Mouse (Mus musculus) midbrain, embryonic 11.5 days (tissue): ENCODE measurements around the gene Leap2. TPM values are rescaled to one million over a fixed set of nuclear protein-coding genes. Genes with fewer than 3 reads are reported as not detected.

Experiments used
- ATAC-seq: fragments of 200-750 bp; cut with Nextera tagmentation; 2 replicates; pipeline ENCODE4 v1.8.0; 2017; ENCODE audit warnings: moderate TSS enrichment, moderate library complexity; ENCODE audit not compliant: low FRiP score
- DNase-seq: peaks from one replicate; pipeline ENCODE4 v3.0.0; 2015; ENCODE audit warnings: low spot score; ENCODE audit errors: missing footprints
- H3K27ac ChIP-seq: fragments of 300-500 bp; sonication (generic); 2 replicates; pipeline ENCODE4 v1.5.1; 2014; ENCODE audit warnings: low read depth, low read length
- H3K27me3 ChIP-seq: fragments of 300-500 bp; sonication (generic); 2 replicates; pipeline ENCODE4 v1.6.1; 2014; ENCODE audit warnings: mild to moderate bottlenecking, low read length, moderate library complexity, mixed read lengths; ENCODE audit not compliant: control insufficient read depth, insufficient read depth
- H3K36me3 ChIP-seq: fragments of 300-500 bp; sonication (generic); 2 replicates; pipeline ENCODE4 v1.6.1; 2014; ENCODE audit warnings: mild to moderate bottlenecking, low read length, moderate library complexity, mixed read lengths; ENCODE audit not compliant: control insufficient read depth, insufficient read depth
- H3K4me1 ChIP-seq: fragments of 300-500 bp; sonication (generic); 2 replicates; pipeline ENCODE4 v1.6.1; 2014; ENCODE audit warnings: low read length; ENCODE audit not compliant: control insufficient read depth, insufficient read depth
- H3K4me2 ChIP-seq: fragments of 300-500 bp; sonication (generic); 2 replicates; pipeline ENCODE4 v1.6.1; 2014; ENCODE audit warnings: mild to moderate bottlenecking, moderate library complexity
- H3K4me3 ChIP-seq: fragments of 300-500 bp; sonication (generic); 2 replicates; pipeline ENCODE4 v1.5.1; 2014; ENCODE audit warnings: low read depth, low read length
- H3K9ac ChIP-seq: fragments of 300-500 bp; sonication (generic); 2 replicates; pipeline ENCODE4 v1.6.1; 2014; ENCODE audit warnings: low read length
- H3K9me3 ChIP-seq: fragments of 300-500 bp; sonication (generic); 2 replicates; pipeline ENCODE4 v1.6.1; 2016; ENCODE audit warnings: low read length; ENCODE audit not compliant: control insufficient read depth
- WGBS: fragments of 180-500 bp; shearing (Covaris S2); extraction: QIAGEN DNeasy Blood & Tissue Kit; methylation state at CpG from one replicate; pipeline ENCODE4 v1.1.7; 2014; 5-methylcytosine and 5-hydroxymethylcytosine counted together
- polyA plus RNA-seq: library from polyadenylated mRNA; unstranded; fragments of >200 nt; fragmentation: Nextera tagmentation; extraction: Ambion mirVana; gene quantifications from 2 replicates; pipeline ENCODE4 v1.2.1, GENCODE M21; 2014

Leap2 gene
- polyA plus RNA-seq = 0.66 TPM in 1 of 2 replicates, not detected in the other

DNA sequence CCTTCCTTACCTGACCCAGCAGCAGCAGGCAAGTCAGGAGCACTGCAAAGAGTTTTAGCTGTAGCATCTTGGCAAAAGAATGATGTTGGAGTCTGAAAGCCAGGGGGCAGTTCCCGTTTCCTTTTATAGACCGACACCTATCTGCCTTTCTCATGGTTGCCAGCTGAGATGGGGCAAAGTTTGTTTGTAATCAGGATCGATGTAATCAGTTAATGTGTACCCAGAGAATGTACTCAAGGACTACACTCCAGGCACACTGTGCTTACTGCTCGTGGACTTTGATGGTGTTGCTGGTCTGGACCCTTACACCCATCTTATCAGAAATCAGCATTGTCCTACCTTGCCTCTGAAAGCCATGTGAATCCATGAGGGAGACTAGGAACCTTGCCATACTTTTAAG, at the start of gene Leap2:
Leap2 (minus strand) TSS at position 135 of the 400 bp plus-strand sequence.
- Histone ChIP-seq H3K4me3 (no peak within 1 kb of the TSS), H3K4me1 (no peaks in the 10 kb centered on the region), H3K4me2 (no peak within 1 kb of the TSS), H3K27ac (no peak within 1 kb of the TSS), H3K27me3 (no peaks in the 10 kb centered on the region), H3K9ac (no peak within 1 kb of the TSS), H3K9me3 (no peaks in the 10 kb centered on the region), H3K36me3 (no peaks in the 10 kb centered on the region)
- ATAC-seq = no peak
- no peak for DNase-seq
- 92% methylated on average over 4 of the region's 4 CpGs for WGBS

DNA sequence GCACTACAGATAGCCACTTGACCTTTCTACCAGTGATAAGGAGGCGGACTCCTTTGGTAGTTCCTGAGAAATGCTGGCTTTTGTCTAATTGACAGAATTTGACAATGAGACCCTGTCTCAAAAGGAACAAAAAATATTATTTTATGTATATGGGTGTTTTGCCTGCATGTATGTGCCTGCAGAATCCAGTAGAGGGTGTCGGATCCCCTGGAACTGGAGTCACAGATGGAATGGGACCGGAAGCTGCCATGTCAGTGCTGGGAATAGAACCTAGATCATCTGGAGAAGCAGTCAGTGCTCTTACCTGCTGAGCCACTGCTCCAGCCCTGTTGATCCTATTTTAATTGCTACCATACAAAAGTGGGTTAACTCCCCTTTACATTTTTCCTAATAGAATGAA, 49.7 kb upstream of the Leap2 start:
- H3K9ac ChIP-seq = no peak overlapping the region
- no peak overlapping the region for H3K27ac ChIP-seq
- H3K9me3 ChIP-seq = no peaks in the 10 kb centered on the region
- no peak overlapping the region for H3K4me3 ChIP-seq
- no peaks in the 10 kb centered on the region for H3K36me3 ChIP-seq
- DNase-seq (no peak), ATAC-seq (no peak)
- peaks cover 38% of the 10 kb centered on the region for H3K27me3 ChIP-seq
- WGBS = 80% methylated on average over 3 of the region's 3 CpGs
- H3K4me2 ChIP-seq = no peak overlapping the region
- peaks cover 20% of the 10 kb centered on the region for H3K4me1 ChIP-seq

DNA sequence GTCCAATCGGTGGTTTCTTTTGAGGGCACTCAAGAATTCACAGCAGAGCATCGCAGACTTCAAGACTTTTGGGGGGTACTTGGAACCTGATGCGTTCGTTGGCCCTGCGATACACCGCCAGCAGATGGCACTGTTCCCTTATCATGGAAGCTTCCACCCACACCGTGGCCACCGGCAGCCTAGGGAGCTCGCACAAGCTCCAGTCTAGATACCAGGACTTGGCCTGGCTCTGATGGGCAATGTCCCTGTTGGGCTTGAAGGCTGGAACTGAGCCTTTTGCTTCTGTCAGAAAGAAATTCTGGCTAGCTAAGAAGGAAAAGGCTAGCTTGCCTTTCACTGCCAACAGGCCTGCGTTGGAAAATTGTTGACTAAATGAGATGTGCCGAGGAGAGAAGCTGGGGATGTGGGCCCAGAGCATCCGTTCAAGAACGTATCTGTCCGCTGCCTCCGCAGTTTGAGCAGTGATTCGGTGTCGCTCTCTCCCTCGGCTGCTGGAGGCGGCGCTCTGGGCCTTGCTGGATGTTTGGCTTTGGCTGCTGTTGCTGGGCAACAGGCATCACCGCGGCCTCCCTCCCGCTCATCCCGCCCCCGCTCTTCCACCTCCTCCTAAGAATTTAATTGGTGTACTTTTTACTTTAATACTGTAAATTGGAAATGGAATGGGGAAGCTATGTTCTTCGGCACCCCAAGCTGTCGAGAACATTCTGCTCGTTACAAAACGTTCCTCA, 47.2 kb upstream of the Leap2 start, which contains the start of gene Gm9837:
Gm9837 (minus strand) TSS at position 512 of the 728 bp plus-strand sequence.
- whole genome bisulfite sequencing = 2% methylated on average over 29 of the region's 29 CpGs
- H3K4me3 ChIP-seq = peak within 1 kb of the TSS; percentile 1
- H3K4me2 ChIP-seq = peak within 1 kb of the TSS; percentile 34
- peaks cover 46% of the 10 kb centered on the region for H3K27me3 ChIP-seq
- H3K9ac ChIP-seq = peak within 1 kb of the TSS; percentile 7
- peak; percentile 98 for DNase-seq
- H3K4me1 ChIP-seq = peaks cover 9% of the 10 kb centered on the region
- H3K27ac ChIP-seq = no peak within 1 kb of the TSS
- H3K36me3 ChIP-seq = no peaks in the 10 kb centered on the region
- peak; percentile 82 for ATAC-seq
- H3K9me3 ChIP-seq = no peaks in the 10 kb centered on the region

DNA sequence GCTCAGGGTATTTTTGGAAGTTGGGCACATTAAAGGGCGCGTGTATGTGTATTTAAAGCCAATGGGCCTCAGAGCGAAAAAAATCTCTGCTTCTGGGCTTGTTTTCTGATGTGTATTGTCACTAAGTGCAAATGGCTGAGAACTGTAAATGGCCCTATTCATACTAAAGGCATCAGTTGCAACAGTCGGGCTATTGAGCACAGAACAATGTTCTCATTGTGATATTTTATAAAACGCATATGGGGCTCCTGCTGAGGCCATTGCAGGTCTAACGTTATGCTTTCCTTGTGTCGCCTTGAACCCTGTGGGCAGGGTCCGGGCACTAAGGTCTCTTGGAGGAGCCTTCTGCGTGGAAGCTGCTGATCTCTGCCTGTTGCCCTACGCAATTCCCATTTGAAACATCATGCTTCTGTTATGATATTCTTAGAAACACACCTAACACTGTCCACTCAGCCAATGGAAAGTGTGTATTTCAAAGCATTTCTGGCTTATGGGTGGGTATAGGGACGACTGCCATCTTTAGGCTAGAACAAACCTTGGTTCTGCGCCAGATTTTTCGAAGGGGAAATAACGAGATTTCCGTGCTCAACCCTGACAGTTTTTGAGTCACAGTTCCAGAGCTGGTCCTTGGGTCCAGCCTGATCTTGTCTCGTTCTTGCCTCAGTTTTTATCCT, 46.5 kb upstream of the Leap2 start:
- peak; percentile 82 for DNase-seq

DNA sequence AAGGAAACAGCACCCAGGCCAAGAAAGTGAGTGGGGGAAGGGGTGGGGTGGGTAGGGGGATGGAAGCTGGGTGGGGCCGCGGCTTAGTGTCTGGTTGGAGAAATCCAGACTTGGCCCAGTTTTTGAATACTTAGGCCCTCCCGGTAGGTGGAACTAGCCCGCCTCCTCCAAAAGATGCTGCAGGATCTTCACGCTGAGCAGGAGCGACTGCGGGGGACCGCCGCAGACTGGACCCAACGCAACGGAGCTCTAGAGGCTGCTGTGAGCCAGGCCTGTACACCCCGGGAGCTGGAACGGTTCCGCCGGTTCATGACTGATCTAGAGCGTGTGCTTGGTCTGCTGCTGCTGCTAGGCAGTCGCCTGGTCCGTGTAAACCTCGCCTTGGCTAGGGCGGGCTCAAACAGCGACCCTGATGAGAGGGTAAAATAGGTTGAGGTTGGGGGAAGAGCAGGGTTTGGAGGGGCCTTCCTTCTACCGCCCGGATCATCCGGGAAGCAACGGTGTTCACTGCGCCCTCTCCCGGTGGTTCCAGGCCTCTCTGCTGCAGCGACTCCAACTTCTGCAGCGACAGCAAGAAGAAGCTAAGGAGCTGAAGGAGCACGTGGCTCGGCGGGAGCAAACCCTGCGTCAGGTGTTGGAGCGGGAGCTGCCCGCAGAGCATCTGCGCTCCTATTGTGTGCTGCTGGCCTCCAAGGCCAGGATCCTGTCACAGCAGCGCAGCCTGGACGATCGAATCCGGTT, 43.4 kb upstream of the Leap2 start:
- Histone ChIP-seq H3K9me3 (no peaks in the 10 kb centered on the region), H3K36me3 (no peaks in the 10 kb centered on the region), H3K27ac (no peak overlapping the region), H3K27me3 (peaks cover 75% of the 10 kb centered on the region), H3K9ac (peak overlapping the region; percentile 46; the same call in 1 of the 2 replicates), H3K4me3 (0 out of 2 replicates have a peak overlapping the region, but pooled peaks have one; percentile 6), H3K4me1 (peaks cover 13% of the 10 kb centered on the region), H3K4me2 (peak overlapping the region; percentile 42)
- WGBS = 3% methylated on average over 40 of the region's 40 CpGs
- ATAC-seq (peak; percentile 60; the same call in 1 of the 2 replicates), DNase-seq (peak; percentile 98)

More for the DNA sequence above, 46.5 kb upstream of the Leap2 start:
- Histone ChIP-seq H3K27ac (no peak overlapping the region), H3K9ac (no peak overlapping the region), H3K27me3 (peaks cover 53% of the 10 kb centered on the region), H3K4me1 (peaks cover 9% of the 10 kb centered on the region), H3K4me3 (no peak overlapping the region), H3K4me2 (no peak overlapping the region), H3K9me3 (no peaks in the 10 kb centered on the region), H3K36me3 (no peaks in the 10 kb centered on the region)
- no peak for ATAC-seq
- 48% methylated on average over 16 of the region's 16 CpGs for WGBS

DNA sequence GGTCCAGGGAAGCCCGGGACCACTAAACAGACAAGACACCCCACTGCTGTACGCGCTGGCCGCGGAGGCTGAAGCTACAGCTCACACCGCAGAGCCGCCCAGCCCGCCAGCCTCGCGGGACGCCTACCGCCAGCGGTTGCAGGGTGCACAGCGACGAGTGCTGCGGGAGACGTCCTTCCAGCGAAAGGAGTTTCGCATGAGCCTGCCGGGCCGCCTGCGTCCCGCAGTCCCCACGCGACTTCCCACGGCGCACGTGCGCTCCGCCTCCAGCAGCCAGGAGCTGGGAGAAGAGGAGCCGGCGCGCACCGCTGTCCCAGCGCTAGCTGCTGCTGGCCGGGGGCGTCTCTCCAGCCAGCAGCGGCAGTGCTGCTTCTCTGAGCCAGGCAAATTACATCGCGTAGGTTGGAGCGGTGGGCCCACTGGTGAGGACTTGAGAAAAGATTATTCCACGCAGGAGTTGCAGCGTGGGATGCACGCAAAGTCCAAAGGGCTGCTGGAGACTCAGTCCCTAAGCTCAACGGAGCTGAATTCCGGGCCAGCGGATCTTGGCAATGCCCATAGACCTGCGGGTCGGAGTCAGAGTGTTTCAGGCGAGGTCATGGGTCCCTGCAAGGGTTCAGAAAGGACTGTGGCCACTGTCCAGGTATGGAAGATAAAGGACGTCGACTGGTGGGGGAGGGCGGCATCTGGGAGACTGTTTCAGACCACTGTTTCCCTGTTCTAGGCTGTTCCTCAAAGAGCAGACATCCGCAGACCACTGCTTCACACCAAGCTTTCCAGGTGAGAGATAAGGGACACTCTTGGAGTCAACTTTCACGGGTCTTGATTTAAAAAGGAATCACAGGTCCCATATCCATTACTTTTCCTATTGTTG, 40.8 kb upstream of the Leap2 start:
- ATAC-seq (no peak), DNase-seq (peak; percentile 94)
- H3K36me3 ChIP-seq = no peaks in the 10 kb centered on the region
- no peak overlapping the region for H3K27ac ChIP-seq
- H3K4me3 ChIP-seq = peak overlapping the region; percentile 36
- 6% methylated on average over 55 of the region's 55 CpGs for WGBS
- peaks cover 63% of the 10 kb centered on the region for H3K27me3 ChIP-seq
- peak overlapping the region; percentile 64 for H3K4me2 ChIP-seq
- peak overlapping the region; percentile 47; the same call in 1 of the 2 replicates for H3K9ac ChIP-seq
- H3K4me1 ChIP-seq = peaks cover 4% of the 10 kb centered on the region; the same call in 1 of the 2 replicates
- no peaks in the 10 kb centered on the region for H3K9me3 ChIP-seq

DNA sequence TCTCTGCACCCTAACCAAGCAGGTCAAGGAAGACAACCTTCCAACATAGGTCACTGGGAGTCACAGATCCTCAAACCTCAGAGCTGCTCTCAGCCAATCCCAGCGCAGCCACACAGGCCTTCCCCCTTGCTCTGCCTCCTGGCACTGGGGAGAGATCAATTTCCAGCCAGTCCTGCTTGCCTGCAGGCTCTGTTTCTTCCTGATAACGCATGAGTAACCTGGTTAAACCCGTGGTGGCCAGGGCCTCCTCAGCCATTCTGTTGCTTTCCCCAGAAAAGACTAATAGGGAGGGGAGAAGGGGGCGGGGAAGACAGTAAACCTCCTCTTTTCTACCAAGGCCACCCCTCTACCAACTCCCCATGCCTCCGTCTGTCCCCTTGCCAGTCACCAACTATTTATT, 38.8 kb upstream of the Leap2 start:
- H3K9ac ChIP-seq = no peak overlapping the region
- peaks cover 71% of the 10 kb centered on the region for H3K27me3 ChIP-seq
- ATAC-seq (no peak), DNase-seq (no peak)
- H3K4me1 ChIP-seq = peaks cover 6% of the 10 kb centered on the region; the same call in 1 of the 2 replicates
- 17% methylated on average over 5 of the region's 5 CpGs for WGBS
- no peak overlapping the region for H3K4me2 ChIP-seq
- no peak overlapping the region for H3K4me3 ChIP-seq
- no peak overlapping the region for H3K27ac ChIP-seq
- H3K36me3 ChIP-seq = no peaks in the 10 kb centered on the region
- H3K9me3 ChIP-seq = no peaks in the 10 kb centered on the region

DNA sequence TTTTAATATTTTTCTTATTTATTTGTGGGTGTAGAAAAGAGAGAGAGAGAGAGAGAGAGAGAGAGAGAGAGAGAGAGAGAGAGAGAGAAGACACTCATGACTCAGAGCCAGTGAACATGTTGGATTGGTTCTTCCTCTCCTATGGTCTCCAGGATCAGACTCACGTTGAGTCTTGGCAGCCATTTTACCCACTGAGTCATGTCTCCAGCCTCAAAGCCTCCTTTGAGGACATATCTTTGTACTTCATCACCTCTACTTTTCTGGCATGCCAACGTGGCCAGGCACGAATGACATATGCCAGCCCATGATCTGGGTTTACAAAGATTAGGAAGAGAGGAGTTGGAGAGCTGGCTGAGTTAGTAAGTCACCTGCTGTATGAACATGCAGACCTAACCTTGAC, 37.2 kb upstream of the Leap2 start:
- Histone ChIP-seq H3K36me3 (no peaks in the 10 kb centered on the region), H3K9me3 (no peaks in the 10 kb centered on the region), H3K4me2 (no peak overlapping the region), H3K27me3 (peaks cover 62% of the 10 kb centered on the region), H3K4me1 (peaks cover 6% of the 10 kb centered on the region; the same call in 1 of the 2 replicates), H3K27ac (no peak overlapping the region), H3K4me3 (no peak overlapping the region), H3K9ac (no peak overlapping the region)
- ATAC-seq (no peak), DNase-seq (no peak)
- 82% methylated on average over 3 of the region's 3 CpGs for WGBS
